Mouse (Mus musculus) lung, embryonic 15.5 days (tissue): ENCODE data around the gene Akap14. TPM values are rescaled to one million over a fixed set of nuclear protein-coding genes. Genes with fewer than 3 reads are reported as not detected.
"Not testable (repeated sequence)": the region's sequence is repeated elsewhere in the genome, so short reads cannot be mapped to it uniquely, and the experiment has no call there.

Experiments
- ATAC-seq: fragments of 200-750 bp; cut with Nextera tagmentation; 2 replicates; pipeline ENCODE4 v1.8.0; 2017; ENCODE audit warnings: moderate number of reproducible peaks, borderline replicate concordance; ENCODE audit not compliant: low FRiP score, low TSS enrichment; ENCODE audit errors: extremely low read depth
- H3K27ac ChIP-seq: fragments of 300-500 bp; sonication (generic); 2 replicates; pipeline ENCODE4 v1.5.1; 2015; ENCODE audit warnings: moderate library complexity, mild to moderate bottlenecking, inconsistent platforms
- H3K27me3 ChIP-seq: fragments of 300-500 bp; sonication (generic); 2 replicates; pipeline ENCODE4 v1.6.1; 2015; ENCODE audit warnings: inconsistent platforms
- H3K36me3 ChIP-seq: fragments of 300-500 bp; sonication (generic); 2 replicates; pipeline ENCODE4 v1.6.1; 2015; ENCODE audit warnings: inconsistent platforms
- H3K4me1 ChIP-seq: fragments of 300-500 bp; sonication (generic); 2 replicates; pipeline ENCODE4 v1.6.1; 2015; ENCODE audit warnings: inconsistent platforms
- H3K4me2 ChIP-seq: fragments of 300-500 bp; sonication (generic); 2 replicates; pipeline ENCODE4 v1.6.1; 2015; ENCODE audit warnings: inconsistent platforms, mild to moderate bottlenecking, moderate library complexity
- H3K4me3 ChIP-seq: fragments of 300-500 bp; sonication (generic); 2 replicates; pipeline ENCODE4 v1.5.1; 2015; ENCODE audit warnings: mild to moderate bottlenecking, inconsistent platforms
- H3K9ac ChIP-seq: fragments of 300-500 bp; sonication (generic); 2 replicates; pipeline ENCODE4 v1.6.1; 2015; ENCODE audit warnings: inconsistent platforms
- H3K9me3 ChIP-seq: fragments of 300-500 bp; sonication (generic); 2 replicates; pipeline ENCODE4 v1.6.1; 2016; ENCODE audit warnings: inconsistent platforms
- WGBS: fragments of 180-500 bp; shearing (Covaris S2); methylation state at CpG from one replicate; pipeline ENCODE4 v1.1.7; 2015; 5-methylcytosine and 5-hydroxymethylcytosine counted together
- polyA plus RNA-seq: library from polyadenylated mRNA; unstranded; fragments of >200 nt; fragmentation: Nextera tagmentation; extraction: Ambion mirVana; gene quantifications from 2 replicates; pipeline ENCODE4 v1.2.1, GENCODE M21; 2015

The Akap14 gene
- polyA plus RNA-seq, 1 experiment from 2014 or later = 0.64 TPM

DNA sequence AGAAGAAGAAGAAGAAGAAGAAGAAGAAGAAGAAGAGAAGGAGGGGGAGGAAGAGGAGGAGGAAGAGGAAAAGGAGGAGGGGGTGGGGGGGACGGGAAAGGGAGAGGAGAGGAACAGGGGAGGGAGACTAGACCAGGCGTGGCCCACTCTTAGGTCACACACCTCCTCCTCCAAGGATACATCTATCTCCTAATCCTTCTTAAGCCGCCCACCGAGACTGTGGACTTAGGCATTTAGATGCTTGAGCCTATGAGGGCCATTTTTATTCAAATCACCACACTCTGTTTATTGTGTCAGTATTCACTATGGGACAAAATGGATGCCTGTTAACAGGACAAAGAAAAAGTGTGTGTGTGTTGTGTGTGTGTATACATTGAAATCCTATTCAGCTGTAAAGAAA is 24.1 kb downstream of the Akap14 start:
- not testable (repeated sequence) for ATAC-seq, H3K9ac ChIP-seq

DNA sequence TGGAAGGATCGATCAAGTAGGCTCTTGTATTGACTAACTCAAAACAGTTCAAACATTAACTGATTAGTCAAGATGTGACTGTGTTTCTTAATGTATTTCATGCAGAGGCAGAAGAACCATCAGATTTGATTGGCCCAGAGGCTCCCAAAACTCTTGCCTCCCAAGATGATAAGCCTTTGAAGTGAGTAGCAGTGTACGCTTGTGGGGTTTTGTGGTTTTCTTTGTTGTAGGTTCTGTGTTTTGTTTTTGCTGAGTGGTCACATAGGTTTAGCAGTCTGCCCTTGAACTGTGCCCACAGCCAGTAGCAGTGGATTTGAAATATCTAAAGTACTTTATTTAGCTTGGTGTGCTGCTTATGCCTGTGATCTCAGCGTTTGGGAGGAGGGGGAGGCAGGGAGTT is 26.9 kb downstream of the Akap14 start:
- Histone ChIP-seq H3K4me2 (no peak overlapping the region), H3K9me3 (no peaks in the 10 kb centered on the region), H3K9ac (no peak overlapping the region), H3K36me3 (peaks cover 7% of the 10 kb centered on the region; the same call in 1 of the 2 replicates), H3K27me3 (no peaks in the 10 kb centered on the region), H3K4me3 (no peak overlapping the region), H3K4me1 (no peaks in the 10 kb centered on the region), H3K27ac (no peak overlapping the region)
- 72% methylated on average over 3 of the region's 3 CpGs for WGBS
- ATAC-seq = no peak

More for the DNA sequence above, 24.1 kb downstream of the Akap14 start:
- H3K36me3 ChIP-seq = 0 out of 2 replicates have a peak, but pooled peaks cover 11% of the 10 kb centered on the region
- H3K9me3 ChIP-seq, H3K4me3 ChIP-seq, H3K4me2 ChIP-seq, H3K27ac ChIP-seq, H3K4me1 ChIP-seq, H3K27me3 ChIP-seq: not testable (repeated sequence)
- WGBS = 51% methylated on average over 2 of the region's 4 CpGs

DNA sequence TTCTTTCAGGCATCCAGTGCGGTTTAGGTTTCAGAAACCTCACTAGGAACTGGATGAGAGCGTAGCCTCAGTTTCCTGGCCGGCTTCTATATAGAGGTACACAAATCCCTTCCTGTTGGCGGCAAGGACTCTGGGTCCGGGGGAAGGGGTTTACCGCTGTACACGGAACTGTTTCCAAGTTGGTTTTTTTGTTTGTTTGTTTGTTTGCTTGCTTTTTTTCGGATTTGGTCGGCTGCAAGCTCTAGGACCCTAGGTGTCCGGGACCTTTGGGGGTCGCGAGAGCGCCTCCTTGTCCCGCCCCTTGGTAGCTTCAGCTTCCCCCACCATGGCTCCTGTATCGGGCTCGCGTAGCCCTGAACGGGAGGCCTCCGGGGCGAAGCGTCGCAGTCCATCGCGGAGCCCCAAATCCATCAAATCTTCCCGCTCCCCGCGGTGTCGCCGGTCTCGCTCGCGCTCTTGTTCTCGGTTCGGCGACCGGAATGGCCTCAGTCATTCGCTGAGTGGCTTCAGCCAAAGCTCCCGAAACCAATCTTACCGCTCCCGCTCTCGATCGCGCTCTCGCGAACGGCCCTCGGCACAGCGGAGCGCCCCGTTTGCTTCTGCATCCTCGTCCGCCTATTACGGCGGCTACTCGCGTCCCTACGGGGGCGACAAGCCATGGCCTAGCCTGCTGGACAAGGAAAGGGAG is 41.8 kb downstream of the Akap14 start, which contains the start of gene Nkap:
Nkap (plus strand) TSS at position 125 of the 688 bp plus-strand sequence.
- H3K9ac ChIP-seq = peak within 1 kb of the TSS; percentile 75
- H3K9me3 ChIP-seq = no peaks in the 10 kb centered on the region
- H3K4me2 ChIP-seq = peak within 1 kb of the TSS; percentile 42
- 9% methylated on average over 58 of the region's 58 CpGs for WGBS
- no peaks in the 10 kb centered on the region for H3K27me3 ChIP-seq
- peak; percentile 79 for ATAC-seq
- H3K27ac ChIP-seq = peak within 1 kb of the TSS; percentile 76
- H3K4me1 ChIP-seq = 0 out of 2 replicates have a peak, but pooled peaks cover 8% of the 10 kb centered on the region
- peak within 1 kb of the TSS; percentile 64 for H3K4me3 ChIP-seq
- no peaks in the 10 kb centered on the region for H3K36me3 ChIP-seq

- ATAC-seq = no peak
- Histone ChIP-seq H3K4me2 (no peak overlapping the region), H3K4me1 (0 out of 2 replicates have a peak, but pooled peaks cover 8% of the 10 kb centered on the region), H3K4me3 (no peak overlapping the region), H3K36me3 (no peaks in the 10 kb centered on the region), H3K27ac (no peak overlapping the region), H3K9me3 (no peaks in the 10 kb centered on the region), H3K9ac (no peak overlapping the region), H3K27me3 (no peaks in the 10 kb centered on the region)
- WGBS = 92% methylated on average over 7 of the region's 7 CpGs
Observed at GRCm38 (mm10) chrX:37125511-37125910, 43.1 kb downstream of the Akap14 start.

DNA sequence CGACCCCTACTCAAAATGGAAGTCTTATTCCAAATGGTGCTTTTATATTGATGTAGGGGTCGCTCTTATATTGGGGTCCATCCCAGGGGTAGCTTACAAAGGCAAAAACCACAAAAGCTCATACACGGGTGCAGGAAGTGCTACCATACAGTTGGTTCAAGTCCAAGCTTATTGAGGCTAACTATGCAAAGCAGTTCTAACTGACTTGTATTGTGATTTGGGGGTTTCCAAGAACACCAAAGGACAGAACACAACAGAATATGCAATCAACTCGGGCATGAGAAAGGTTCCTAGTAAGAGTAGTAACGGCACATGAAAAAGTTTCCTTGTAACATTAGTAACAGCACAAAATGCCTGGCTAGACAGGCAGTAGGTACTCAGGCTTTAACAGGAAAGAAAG is 48.4 kb downstream of the Akap14 start:
- Histone ChIP-seq H3K4me2 (no peak overlapping the region), H3K27me3 (no peaks in the 10 kb centered on the region), H3K4me1 (no peaks in the 10 kb centered on the region), H3K9ac (no peak overlapping the region), H3K27ac (no peak overlapping the region), H3K9me3 (no peaks in the 10 kb centered on the region), H3K4me3 (no peak overlapping the region), H3K36me3 (no peaks in the 10 kb centered on the region)
- WGBS = 63% methylated on average over 5 of the region's 5 CpGs
- no peak for ATAC-seq

- WGBS = 49% methylated on average over 3 of the region's 3 CpGs
- H3K27me3 ChIP-seq = no peaks in the 10 kb centered on the region
- H3K4me2 ChIP-seq = no peak overlapping the region
- H3K27ac ChIP-seq = no peak overlapping the region
- no peaks in the 10 kb centered on the region for H3K36me3 ChIP-seq
- ATAC-seq = no peak
- H3K4me3 ChIP-seq = no peak overlapping the region
- no peaks in the 10 kb centered on the region for H3K4me1 ChIP-seq
- H3K9me3 ChIP-seq = no peaks in the 10 kb centered on the region
- H3K9ac ChIP-seq = no peak overlapping the region
Observed at GRCm38 (mm10) chrX:37119585-37119984, 49.1 kb downstream of the Akap14 start.

DNA sequence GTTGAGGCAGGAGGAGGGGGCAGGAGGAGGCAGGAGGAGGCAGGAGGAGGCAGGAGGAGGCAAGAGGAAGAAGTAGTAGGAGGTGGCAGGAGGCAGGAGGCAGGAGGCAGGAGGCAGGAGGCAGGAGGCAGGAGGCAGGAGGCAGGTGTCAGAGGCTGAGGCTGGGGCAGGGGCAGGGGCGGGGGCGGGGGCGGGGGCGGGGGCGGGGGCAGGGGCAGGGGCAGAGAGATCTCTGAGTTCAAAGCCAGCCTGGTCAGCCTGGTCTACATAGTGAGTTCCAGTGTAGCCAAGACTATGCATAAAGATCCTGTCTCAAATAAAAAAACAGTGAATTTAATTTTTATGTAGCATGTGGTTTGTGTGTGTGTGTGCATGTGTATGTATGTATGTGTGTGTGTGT is 51.6 kb downstream of the Akap14 start:
- H3K9me3 ChIP-seq = no peaks in the 10 kb centered on the region
- H3K9ac ChIP-seq = no peak overlapping the region
- H3K4me1 ChIP-seq = no peaks in the 10 kb centered on the region
- no peak overlapping the region for H3K4me2 ChIP-seq
- H3K27ac ChIP-seq = no peak overlapping the region
- no CpG with 5 or more reads among the region's 5 CpGs for WGBS
- H3K27me3 ChIP-seq = no peaks in the 10 kb centered on the region
- no peaks in the 10 kb centered on the region for H3K36me3 ChIP-seq
- no peak for ATAC-seq
- H3K4me3 ChIP-seq = no peak overlapping the region

DNA sequence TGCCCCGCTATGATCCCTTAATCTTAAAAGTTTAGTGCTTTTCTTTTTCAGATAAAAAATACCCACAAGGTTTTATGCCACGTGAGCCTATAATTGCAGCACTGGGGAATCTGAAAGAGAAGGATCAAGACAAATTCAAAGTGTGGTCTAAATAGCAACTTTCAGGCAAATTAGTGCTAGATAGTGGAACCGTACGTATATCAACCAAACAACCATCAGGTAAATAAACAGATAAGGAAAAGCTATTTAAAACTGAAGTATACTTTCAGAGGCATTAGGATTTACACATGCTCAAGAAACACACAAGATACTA is 57.8 kb downstream of the Akap14 start:
- Histone ChIP-seq H3K4me1 (no peaks in the 10 kb centered on the region), H3K4me3 (no peak overlapping the region), H3K9ac (no peak overlapping the region), H3K4me2 (peak overlapping the region; percentile 31; the same call in 1 of the 2 replicates), H3K27me3 (no peaks in the 10 kb centered on the region), H3K36me3 (no peaks in the 10 kb centered on the region), H3K9me3 (no peaks in the 10 kb centered on the region), H3K27ac (no peak overlapping the region)
- 66% methylated on average over 4 of the region's 4 CpGs for WGBS
- ATAC-seq = no peak

DNA sequence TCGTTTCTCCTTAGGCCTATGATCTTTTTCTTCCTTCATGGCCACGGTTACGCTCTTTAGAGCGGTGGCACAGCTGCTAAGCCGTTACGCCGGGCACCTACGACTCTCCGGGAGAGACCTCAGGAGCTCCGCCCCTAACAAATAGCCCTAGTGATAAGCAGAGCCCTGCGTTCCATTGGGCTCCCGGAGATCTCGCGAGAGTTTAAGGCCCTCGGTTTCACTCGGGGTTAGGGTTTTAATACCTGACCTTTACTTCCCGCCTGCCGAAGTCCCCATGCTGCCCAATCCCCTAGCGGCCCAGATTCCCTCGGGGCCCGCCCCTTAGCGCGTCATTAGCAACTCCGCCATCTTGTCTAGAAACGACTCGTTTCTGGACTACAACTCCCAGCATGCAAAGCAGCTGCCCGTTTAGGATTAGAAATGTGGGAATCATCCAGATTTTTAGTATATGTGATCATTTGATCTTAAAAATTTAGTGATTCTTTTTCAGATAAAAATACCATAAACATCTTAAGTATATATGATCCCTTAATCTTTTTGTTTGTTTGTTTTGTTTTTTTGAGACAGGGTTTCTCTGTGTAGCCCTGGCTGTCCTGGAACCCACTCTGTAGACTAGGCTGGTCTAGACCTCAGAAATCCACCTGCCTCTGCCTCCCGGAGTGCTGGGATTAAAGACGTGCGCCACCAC is 58.3 kb downstream of the Akap14 start, which contains the start of gene Upf3b:
Upf3b (minus strand) TSS at position 130 of the 688 bp plus-strand sequence.
- WGBS = 12% methylated on average over 29 of the region's 30 CpGs
- Histone ChIP-seq H3K4me1 (no peaks in the 10 kb centered on the region), H3K9me3 (no peaks in the 10 kb centered on the region), H3K9ac (peak within 1 kb of the TSS; percentile 60), H3K36me3 (no peaks in the 10 kb centered on the region), H3K27me3 (no peaks in the 10 kb centered on the region), H3K27ac (peak within 1 kb of the TSS; percentile 90), H3K4me3 (peak within 1 kb of the TSS; percentile 58), H3K4me2 (peak within 1 kb of the TSS; percentile 59)
- peak; percentile 99 for ATAC-seq

DNA sequence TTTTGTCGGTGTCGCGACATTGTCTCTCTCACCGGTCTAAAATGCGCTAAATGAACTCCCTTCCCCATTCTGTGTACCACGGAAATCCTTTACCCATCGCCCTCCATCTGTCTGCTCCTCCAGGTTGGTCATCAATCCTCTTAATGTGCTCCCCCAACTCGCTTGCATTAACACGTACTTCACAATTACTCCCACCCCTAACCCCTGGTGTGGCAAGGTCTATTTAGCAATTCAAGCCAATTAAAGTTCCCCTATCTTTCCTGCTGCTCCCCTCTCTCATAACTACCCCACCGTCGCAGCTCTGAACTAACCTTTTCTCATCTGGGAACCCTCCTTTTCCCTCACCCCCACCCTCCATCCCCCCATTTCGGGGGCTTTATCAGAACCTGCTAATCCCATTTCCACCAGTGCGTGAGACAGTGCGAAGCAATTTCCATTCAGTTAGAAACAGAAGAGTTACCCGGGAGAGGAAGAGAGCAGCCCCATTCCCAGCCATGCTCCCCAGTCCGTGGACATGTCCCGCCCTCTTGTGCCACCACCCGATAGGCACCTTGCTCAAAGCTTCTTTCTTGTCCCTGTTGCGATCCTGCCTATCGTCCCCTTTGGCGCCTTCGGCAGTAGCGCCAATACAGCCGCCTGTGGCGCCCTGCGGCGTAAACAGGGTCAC is 59.0 kb downstream of the Akap14 start:
- ATAC-seq = peak; percentile 77
- Histone ChIP-seq H3K36me3 (no peaks in the 10 kb centered on the region), H3K27ac (peak overlapping the region; percentile 90), H3K27me3 (no peaks in the 10 kb centered on the region), H3K9me3 (no peaks in the 10 kb centered on the region), H3K9ac (peak overlapping the region; percentile 60), H3K4me1 (no peaks in the 10 kb centered on the region), H3K4me2 (peak overlapping the region; percentile 59), H3K4me3 (peak overlapping the region; percentile 58)
- 11% methylated on average over 27 of the region's 27 CpGs for WGBS

GRCm38 (mm10) chrX:37103826-37104225 is 64.8 kb downstream of the Akap14 start:
- no peak for ATAC-seq
- Histone ChIP-seq H3K9ac (no peak overlapping the region), H3K4me3 (no peak overlapping the region), H3K36me3 (peaks cover 4% of the 10 kb centered on the region; the same call in 1 of the 2 replicates), H3K27ac (no peak overlapping the region), H3K9me3 (no peaks in the 10 kb centered on the region), H3K27me3 (no peaks in the 10 kb centered on the region), H3K4me1 (no peaks in the 10 kb centered on the region), H3K4me2 (no peak overlapping the region)
- 77% methylated on average over 2 of the region's 2 CpGs for WGBS
